Mouse (Mus musculus) kidney, adult 2 months (tissue): ENCODE results near the gene Dchs1. TPM values are rescaled to one million over a fixed set of nuclear protein-coding genes. Genes with fewer than 3 reads are reported as not detected.

Experiments used
- DNase-seq: peaks from one replicate; pipeline ENCODE4 v3.0.0; 2021
- H3K27ac ChIP-seq: fragments of 200-500 bp; 2 replicates; pipeline ENCODE4 v1.5.1; 2012; ENCODE audit warnings: low read depth, low read length, control low read depth, inconsistent platforms; ENCODE audit not compliant: insufficient read depth
- H3K27me3 ChIP-seq: fragments of 200-500 bp; replicated peaks from 2 replicates; pipeline ENCODE4 v1.6.1; 2012; ENCODE audit warnings: mild to moderate bottlenecking, moderate library complexity, low read length, inconsistent platforms; ENCODE audit not compliant: control insufficient read depth, insufficient read depth
- H3K36me3 ChIP-seq: fragments of 200-500 bp; 2 replicates; pipeline ENCODE4 v1.6.1; 2012; ENCODE audit warnings: mild to moderate bottlenecking, moderate library complexity, low read length, inconsistent platforms; ENCODE audit not compliant: control insufficient read depth, insufficient read depth
- H3K4me1 ChIP-seq: fragments of 200-500 bp; 2 replicates; pipeline ENCODE4 v1.6.1; 2011; ENCODE audit warnings: low read length; ENCODE audit not compliant: control insufficient read depth, insufficient read depth
- H3K4me3 ChIP-seq: fragments of 200-500 bp; 2 replicates; pipeline ENCODE4 v1.5.1; 2011; ENCODE audit warnings: mild to moderate bottlenecking, low read depth, low read length, control low read depth; ENCODE audit not compliant: insufficient read depth
- CTCF ChIP-seq: fragments of 200-500 bp; conservative IDR thresholded peaks from 2 replicates; pipeline ENCODE4 v1.5.1; 2011; ENCODE audit warnings: low read depth, mild to moderate bottlenecking, control low read depth, low read length, moderate library complexity, mixed read lengths; ENCODE audit not compliant: insufficient read depth, insufficient read length
- POLR2A ChIP-seq: fragments of 200-500 bp; IDR thresholded peaks from one replicate; pipeline ENCODE4 v1.6.1; 2011; ENCODE audit warnings: low read depth, low read length, control low read depth
- WGBS: fragments of 180-500 bp; shearing (Covaris S2); methylation state at CpG from one replicate; pipeline ENCODE4 v1.1.7; 2018; 5-methylcytosine and 5-hydroxymethylcytosine counted together
- polyA plus RNA-seq: library from polyadenylated mRNA; depleted of rRNA; stranded (reverse); fragments of >200 nt; gene quantifications from 2 replicates; pipeline ENCODE4 v1.2.3, GENCODE M21; 2012

The Dchs1 gene
- polyA plus RNA-seq, 1 experiment = 5.9 TPM

DNA sequence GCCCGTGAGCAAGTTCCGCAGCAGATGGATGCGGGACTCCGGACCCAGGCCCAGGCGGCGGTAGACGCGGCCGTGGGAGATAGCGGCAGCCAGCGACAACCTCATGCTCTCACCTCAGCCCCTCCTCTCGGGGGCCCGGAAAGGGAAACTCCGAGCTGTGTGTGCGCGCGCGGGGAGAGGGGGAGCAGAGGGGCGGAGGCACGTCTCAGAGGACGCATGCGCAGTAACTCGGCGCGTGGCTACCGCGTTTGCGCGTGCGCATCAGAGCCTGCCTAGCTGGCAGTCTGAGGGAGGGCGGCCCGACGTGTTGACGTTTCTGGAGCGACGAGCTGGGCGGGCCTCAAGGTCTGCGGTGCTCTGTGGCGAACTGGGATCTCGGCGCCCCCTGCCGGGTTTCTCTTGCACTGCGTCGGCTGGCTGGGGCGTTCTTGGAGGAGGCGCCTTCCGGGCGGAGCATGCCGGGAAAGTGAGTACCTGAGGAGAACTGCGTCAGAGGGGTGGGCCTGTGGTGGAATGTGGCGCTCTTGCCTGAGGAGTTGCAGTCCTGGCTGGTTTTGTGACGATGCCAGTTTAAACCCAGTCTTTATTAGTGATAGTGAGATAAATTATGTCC is 23.5 kb upstream of the Dchs1 start, which contains the start of gene Mrpl17:
Gene Mrpl17 (minus strand): TSS at position 223 of the 613 bp plus-strand sequence.
- WGBS = under 1% methylated on average over 52 of the region's 52 CpGs
- peak within 1 kb of the TSS; percentile 85 for H3K4me3 ChIP-seq
- no peaks in the 10 kb centered on the region; the same call in none of the 2 replicates for H3K36me3 ChIP-seq
- H3K27me3 ChIP-seq = no peaks in the 10 kb centered on the region
- H3K4me1 ChIP-seq = peaks cover 7% of the 10 kb centered on the region; the same call in 1 of the 2 replicates
- TF ChIP-seq CTCF (peak; percentile 77), POLR2A (no peak)
- DNase-seq = peak; percentile 100
- H3K27ac ChIP-seq = peak within 1 kb of the TSS; percentile 74

DNA sequence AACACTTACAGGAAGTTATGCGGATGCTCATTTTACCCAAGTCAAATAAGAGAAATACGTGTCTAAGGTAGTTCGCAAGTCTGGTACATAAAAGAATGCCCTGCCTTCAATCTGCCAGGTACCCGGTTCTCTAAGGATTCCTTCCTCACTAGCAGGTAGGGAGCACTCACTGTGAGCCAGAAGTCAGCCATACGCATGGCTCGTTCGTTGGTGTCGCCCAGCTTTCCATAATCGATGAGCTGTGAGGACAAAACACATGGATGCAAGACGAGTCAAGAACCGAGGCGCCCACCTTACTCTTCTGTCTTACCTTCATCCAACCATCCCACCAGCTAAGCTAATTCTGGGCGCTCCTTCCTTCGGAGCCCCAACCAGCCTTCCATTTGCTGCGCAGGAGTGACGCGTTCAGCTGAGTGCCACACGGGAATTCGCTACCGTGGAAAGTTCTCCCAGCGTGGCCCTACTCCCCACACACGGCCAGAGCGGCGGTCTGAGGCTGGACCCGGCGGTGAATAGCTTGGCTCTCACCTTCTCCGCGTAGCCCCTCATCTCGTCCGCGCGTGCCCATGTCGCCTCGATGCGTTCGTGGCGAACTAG is 22.9 kb upstream of the Dchs1 start:
- Histone ChIP-seq H3K4me3 (peak overlapping the region; percentile 85), H3K27ac (peak overlapping the region; percentile 74), H3K36me3 (no peaks in the 10 kb centered on the region; the same call in none of the 2 replicates), H3K4me1 (peaks cover 7% of the 10 kb centered on the region; the same call in 1 of the 2 replicates), H3K27me3 (no peaks in the 10 kb centered on the region)
- WGBS = 2% methylated on average over 37 of the region's 37 CpGs
- peak; percentile 29 for DNase-seq
- TF ChIP-seq POLR2A (no peak), CTCF (no peak)

- WGBS = 70% methylated on average over 7 of the region's 7 CpGs
- H3K4me3 ChIP-seq = peak overlapping the region; percentile 10
- no peak overlapping the region for H3K27ac ChIP-seq
- H3K4me1 ChIP-seq = peaks cover 7% of the 10 kb centered on the region; the same call in 1 of the 2 replicates
- no peak for TF ChIP-seq POLR2A
- TF ChIP-seq CTCF = no peak
- no peaks in the 10 kb centered on the region for H3K27me3 ChIP-seq
- no peaks in the 10 kb centered on the region; the same call in none of the 2 replicates for H3K36me3 ChIP-seq
- no peak for DNase-seq
These were observed 22.4 kb upstream of the Dchs1 start for GRCm38 (mm10) chr7:105809836-105810235.

DNA sequence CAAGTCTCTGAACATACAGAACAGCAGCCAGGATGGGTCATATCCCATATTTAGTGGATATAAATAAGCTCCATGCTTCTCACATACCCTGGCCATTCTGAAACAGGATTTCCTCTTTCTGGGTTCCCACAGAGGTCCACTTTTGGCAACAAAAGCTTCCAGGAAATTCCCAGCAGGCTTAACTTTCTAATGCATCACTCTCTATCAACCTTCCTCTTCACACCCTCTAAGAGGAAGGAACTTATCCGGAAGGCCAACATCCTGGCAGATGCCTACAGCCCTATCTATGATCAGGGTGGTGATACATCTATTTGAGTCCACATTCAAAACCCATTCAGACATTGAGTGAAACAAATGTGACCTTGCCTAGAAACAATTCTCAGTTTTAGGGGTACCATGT is 20.9 kb upstream of the Dchs1 start:
- H3K36me3 ChIP-seq = no peaks in the 10 kb centered on the region; the same call in none of the 2 replicates
- H3K27ac ChIP-seq = peak overlapping the region; percentile 76
- H3K4me3 ChIP-seq = no peak overlapping the region
- DNase-seq = peak; percentile 76
- TF ChIP-seq CTCF = no peak
- no peak for TF ChIP-seq POLR2A
- no peaks in the 10 kb centered on the region for H3K27me3 ChIP-seq
- WGBS = 72% methylated on average over 1 of the region's 1 CpGs
- H3K4me1 ChIP-seq = peaks cover 7% of the 10 kb centered on the region; the same call in 1 of the 2 replicates

DNA sequence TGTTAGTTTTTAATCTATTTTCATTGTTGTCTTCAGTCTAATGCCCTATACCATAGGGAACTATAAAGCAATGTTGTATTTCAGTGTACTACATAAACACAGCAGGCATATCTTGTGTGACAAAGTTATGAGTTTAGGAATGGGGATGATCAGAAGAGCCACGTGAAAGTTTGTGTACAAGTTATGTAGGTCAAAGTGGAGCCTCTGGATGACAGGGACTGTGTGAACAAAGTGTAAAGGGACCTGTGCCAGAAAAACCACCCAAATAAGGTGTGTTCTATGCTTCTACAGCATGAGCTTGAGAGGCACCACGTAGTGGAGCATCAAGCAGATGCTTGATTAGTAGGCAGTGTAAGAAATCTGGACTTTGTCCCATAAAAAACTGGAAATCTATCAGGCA is 19.3 kb upstream of the Dchs1 start:
- Histone ChIP-seq H3K4me3 (no peak overlapping the region), H3K27me3 (no peaks in the 10 kb centered on the region), H3K4me1 (peaks cover 7% of the 10 kb centered on the region; the same call in 1 of the 2 replicates), H3K36me3 (no peaks in the 10 kb centered on the region; the same call in none of the 2 replicates), H3K27ac (no peak overlapping the region)
- 35% methylated on average over 2 of the region's 2 CpGs for WGBS
- TF ChIP-seq CTCF (no peak), POLR2A (no peak)
- DNase-seq = no peak

DNA sequence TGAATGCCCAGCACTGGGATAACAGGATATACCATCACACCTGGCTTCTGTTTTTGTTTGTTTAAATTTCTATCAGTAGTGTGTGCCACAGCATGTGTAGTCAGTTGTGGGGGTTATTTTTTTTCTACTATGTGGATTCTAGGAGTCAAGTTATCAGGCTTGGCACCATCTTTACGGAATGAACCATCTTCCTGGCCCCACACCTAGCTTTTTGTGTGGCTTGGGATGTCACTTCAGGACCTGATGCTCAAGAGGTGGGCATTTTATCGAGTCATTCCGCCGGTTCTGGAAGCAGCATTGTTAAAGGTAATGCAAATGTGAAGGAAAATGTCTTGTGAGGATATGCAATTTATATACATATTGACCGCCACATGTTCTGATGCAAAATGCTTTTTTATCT is 18.7 kb upstream of the Dchs1 start:
- Histone ChIP-seq H3K4me1 (peaks cover 7% of the 10 kb centered on the region; the same call in 1 of the 2 replicates), H3K27me3 (no peaks in the 10 kb centered on the region), H3K36me3 (no peaks in the 10 kb centered on the region; the same call in none of the 2 replicates), H3K27ac (no peak overlapping the region), H3K4me3 (no peak overlapping the region)
- no peak for DNase-seq
- TF ChIP-seq POLR2A (no peak), CTCF (no peak)
- WGBS = 80% methylated on average over 5 of the region's 5 CpGs

DNA sequence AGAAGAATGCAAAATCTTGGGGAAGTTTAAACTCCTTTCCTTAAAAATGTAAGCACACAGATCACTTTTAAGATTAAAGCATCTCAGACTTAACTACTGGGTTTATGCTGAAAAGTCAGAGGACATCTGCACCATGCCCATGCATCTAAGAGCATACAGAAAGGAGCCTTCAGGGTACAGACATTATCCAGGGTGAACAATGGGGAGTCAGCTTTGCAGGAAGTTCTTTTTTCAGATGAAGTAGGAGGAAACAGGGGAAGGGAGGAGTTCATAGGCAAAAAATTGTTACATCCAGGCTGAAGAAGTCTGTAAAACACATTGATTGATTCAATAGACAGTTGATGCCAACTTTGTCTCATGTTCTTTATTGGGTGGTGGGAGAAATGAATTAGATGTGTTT is 16.0 kb upstream of the Dchs1 start:
- no peak for DNase-seq
- Histone ChIP-seq H3K27me3 (no peaks in the 10 kb centered on the region), H3K4me3 (no peak overlapping the region), H3K36me3 (no peaks in the 10 kb centered on the region; the same call in 1 of the 2 replicates), H3K27ac (no peak overlapping the region), H3K4me1 (no peaks in the 10 kb centered on the region)
- TF ChIP-seq CTCF (no peak), POLR2A (no peak)
